Mouse (Mus musculus): ENCODE measurements around the gene Gm1979. TPM values are rescaled to one million over a fixed set of nuclear protein-coding genes. Genes with fewer than 3 reads are reported as not detected.
A peak's percentile ranks its signal among the peaks of the same experiment; 100 is the strongest.
"Not testable (repeated sequence)": the region's sequence is repeated elsewhere in the genome, so short reads cannot be mapped to it uniquely, and the experiment has no call there.

Gene Gm1979
- not detected in 2 replicates for total RNA-seq (2012; rRNA removed)

DNA sequence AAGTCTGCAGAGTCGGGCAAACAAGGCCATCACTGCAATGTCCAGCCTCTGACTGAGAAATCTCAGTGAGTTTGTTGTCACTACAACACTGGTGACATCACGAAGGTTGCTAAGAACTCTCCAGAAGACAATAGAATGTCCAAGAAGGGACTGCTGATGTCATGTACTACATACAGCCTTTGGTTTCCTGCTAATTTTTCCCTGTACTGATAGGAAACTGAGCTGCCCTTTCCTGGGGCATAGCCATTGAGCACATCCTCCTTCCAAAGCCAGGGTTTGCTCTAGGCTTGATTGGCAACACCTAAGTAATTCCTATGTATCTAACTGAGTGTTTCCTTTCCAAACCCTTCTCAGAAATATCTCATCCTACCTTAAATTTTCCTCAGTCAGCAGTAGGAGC, at the start of gene Gm1979:
Gene Gm1979 (minus strand): TSS at position 101 of the 400 bp plus-strand sequence.
- in situ Hi-C loops (cut with MboI; ENCODE audit: low sequenced_read_pairs in 2 of 2, unreplicated experiment in 2 of 2); H3K9ac ChIP-seq (ENCODE audit: insufficient read depth, low read depth, low read length, poor library complexity, severe bottlenecking); H3K9me3 ChIP-seq (ENCODE audit: control insufficient read depth, insufficient read depth, low read depth, low read length); H3K27ac ChIP-seq (ENCODE audit: insufficient read depth, low read depth, low read length, poor library complexity, severe bottlenecking); H3K36me3 ChIP-seq (ENCODE audit: control insufficient read depth, insufficient read depth, low read length, poor library complexity, severe bottlenecking); H3K4me1 ChIP-seq (ENCODE audit: control insufficient read depth in 2 of 2, insufficient read depth in 2 of 2, low read length in 2 of 2, poor library complexity in 1 of 2); H3K4me3 ChIP-seq (ENCODE audit: insufficient read depth in 1 of 2, low read depth in 1 of 2, low read length in 2 of 2, poor library complexity in 1 of 2, severe bottlenecking in 1 of 2); DNase-seq (ENCODE audit: low read depth, low spot score): not testable (repeated sequence)

DNA sequence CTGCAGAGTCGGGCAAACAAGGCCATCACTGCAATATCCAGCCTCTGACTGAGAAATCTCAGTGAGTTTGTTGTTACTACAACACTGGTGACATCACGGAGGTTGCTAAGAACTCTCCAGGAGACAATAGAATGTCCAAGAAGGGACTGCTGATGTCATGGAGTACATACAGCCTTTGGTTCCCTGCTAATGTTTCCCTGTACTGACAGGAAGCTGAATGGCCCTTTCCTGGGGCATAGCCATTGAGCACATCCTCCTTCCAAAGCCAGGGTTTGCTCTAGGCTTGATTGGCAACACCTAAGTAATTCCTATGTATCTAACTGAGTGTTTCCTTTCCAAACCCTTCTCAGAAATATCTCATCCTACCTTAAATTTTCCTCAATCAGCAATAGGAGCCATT, 34.9 kb upstream of the Gm1979 start, which contains the start of gene Speer4a:
Gene Speer4a (minus strand): TSS at position 101 of the 400 bp plus-strand sequence.
- H3K27ac ChIP-seq (ENCODE audit: insufficient read depth, low read depth, low read length, poor library complexity, severe bottlenecking); H3K36me3 ChIP-seq (ENCODE audit: control insufficient read depth, insufficient read depth, low read length, poor library complexity, severe bottlenecking); H3K9me3 ChIP-seq (ENCODE audit: control insufficient read depth, insufficient read depth, low read depth, low read length); DNase-seq (ENCODE audit: low read depth, low spot score); in situ Hi-C loops (cut with MboI; ENCODE audit: low sequenced_read_pairs in 2 of 2, unreplicated experiment in 2 of 2); H3K4me3 ChIP-seq (ENCODE audit: insufficient read depth in 1 of 2, low read depth in 1 of 2, low read length in 2 of 2, poor library complexity in 1 of 2, severe bottlenecking in 1 of 2); H3K9ac ChIP-seq (ENCODE audit: insufficient read depth, low read depth, low read length, poor library complexity, severe bottlenecking); H3K4me1 ChIP-seq (ENCODE audit: control insufficient read depth in 2 of 2, insufficient read depth in 2 of 2, low read length in 2 of 2, poor library complexity in 1 of 2): not testable (repeated sequence)

DNA sequence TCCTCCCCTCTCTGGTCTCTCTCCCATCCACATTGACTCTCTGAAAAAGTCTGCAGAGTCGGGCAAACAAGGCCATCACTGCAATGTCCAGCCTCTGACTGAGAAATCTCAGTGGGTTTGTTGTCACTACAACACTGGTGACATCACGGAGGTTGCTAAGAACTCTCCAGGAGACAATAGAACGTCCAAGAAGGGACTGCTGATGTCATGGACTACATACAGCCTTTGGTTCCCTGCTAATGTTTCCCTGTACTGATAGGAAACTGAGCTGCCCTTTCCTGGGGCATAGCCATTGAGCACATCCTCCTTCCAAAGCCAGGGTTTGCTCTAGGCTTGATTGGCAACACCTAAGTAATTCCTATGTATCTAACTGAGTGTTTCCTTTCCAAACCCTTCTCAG, 18.2 kb upstream of the Gm1979 start, which contains the start of gene Gm5862:
Gene Gm5862 (minus strand): TSS at position 101 of the 400 bp plus-strand sequence.
- in situ Hi-C loops (cut with MboI; ENCODE audit: low sequenced_read_pairs in 2 of 2, unreplicated experiment in 2 of 2); H3K9me3 ChIP-seq (ENCODE audit: control insufficient read depth, insufficient read depth, low read depth, low read length); DNase-seq (ENCODE audit: low read depth, low spot score); H3K4me3 ChIP-seq (ENCODE audit: insufficient read depth in 1 of 2, low read depth in 1 of 2, low read length in 2 of 2, poor library complexity in 1 of 2, severe bottlenecking in 1 of 2); H3K36me3 ChIP-seq (ENCODE audit: control insufficient read depth, insufficient read depth, low read length, poor library complexity, severe bottlenecking); H3K27ac ChIP-seq (ENCODE audit: insufficient read depth, low read depth, low read length, poor library complexity, severe bottlenecking); H3K4me1 ChIP-seq (ENCODE audit: control insufficient read depth in 2 of 2, insufficient read depth in 2 of 2, low read length in 2 of 2, poor library complexity in 1 of 2); H3K9ac ChIP-seq (ENCODE audit: insufficient read depth, low read depth, low read length, poor library complexity, severe bottlenecking): not testable (repeated sequence)

DNA sequence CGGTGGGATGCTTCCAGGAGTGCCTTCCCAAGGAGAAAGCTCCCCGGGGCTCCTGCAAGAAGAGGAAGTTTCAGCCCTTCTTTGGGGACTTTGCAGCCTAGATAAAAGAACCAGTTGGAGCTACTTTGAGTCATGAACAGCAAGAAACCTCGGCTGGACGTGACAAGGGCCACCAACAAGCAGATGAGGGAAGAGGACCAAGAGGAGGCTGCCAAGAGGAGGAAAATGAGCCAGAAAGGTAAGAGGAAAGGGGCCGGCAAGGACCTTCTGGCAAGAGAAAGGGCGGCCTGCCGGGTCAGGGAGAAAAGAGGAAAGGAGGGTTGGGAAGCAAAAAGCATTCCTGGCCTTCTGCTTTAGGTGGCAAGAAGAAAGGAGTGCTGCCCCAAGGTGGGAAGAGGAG, 3.1 kb upstream of the Gm1979 start:
- in situ Hi-C loops (cut with MboI; ENCODE audit: low sequenced_read_pairs in 2 of 2, unreplicated experiment in 2 of 2); H3K9me3 ChIP-seq (ENCODE audit: control insufficient read depth, insufficient read depth, low read depth, low read length); DNase-seq (ENCODE audit: low read depth, low spot score); H3K27ac ChIP-seq (ENCODE audit: insufficient read depth, low read depth, low read length, poor library complexity, severe bottlenecking); H3K9ac ChIP-seq (ENCODE audit: insufficient read depth, low read depth, low read length, poor library complexity, severe bottlenecking); H3K36me3 ChIP-seq (ENCODE audit: control insufficient read depth, insufficient read depth, low read length, poor library complexity, severe bottlenecking); H3K4me1 ChIP-seq (ENCODE audit: control insufficient read depth in 2 of 2, insufficient read depth in 2 of 2, low read length in 2 of 2, poor library complexity in 1 of 2): not testable (repeated sequence)
- peak overlapping the region; percentile 32 to 40; a peak in 2 of 4 replicates for H3K4me3 ChIP-seq (ENCODE audit: insufficient read depth in 1 of 2, low read depth in 1 of 2, low read length in 2 of 2, poor library complexity in 1 of 2, severe bottlenecking in 1 of 2)

DNA sequence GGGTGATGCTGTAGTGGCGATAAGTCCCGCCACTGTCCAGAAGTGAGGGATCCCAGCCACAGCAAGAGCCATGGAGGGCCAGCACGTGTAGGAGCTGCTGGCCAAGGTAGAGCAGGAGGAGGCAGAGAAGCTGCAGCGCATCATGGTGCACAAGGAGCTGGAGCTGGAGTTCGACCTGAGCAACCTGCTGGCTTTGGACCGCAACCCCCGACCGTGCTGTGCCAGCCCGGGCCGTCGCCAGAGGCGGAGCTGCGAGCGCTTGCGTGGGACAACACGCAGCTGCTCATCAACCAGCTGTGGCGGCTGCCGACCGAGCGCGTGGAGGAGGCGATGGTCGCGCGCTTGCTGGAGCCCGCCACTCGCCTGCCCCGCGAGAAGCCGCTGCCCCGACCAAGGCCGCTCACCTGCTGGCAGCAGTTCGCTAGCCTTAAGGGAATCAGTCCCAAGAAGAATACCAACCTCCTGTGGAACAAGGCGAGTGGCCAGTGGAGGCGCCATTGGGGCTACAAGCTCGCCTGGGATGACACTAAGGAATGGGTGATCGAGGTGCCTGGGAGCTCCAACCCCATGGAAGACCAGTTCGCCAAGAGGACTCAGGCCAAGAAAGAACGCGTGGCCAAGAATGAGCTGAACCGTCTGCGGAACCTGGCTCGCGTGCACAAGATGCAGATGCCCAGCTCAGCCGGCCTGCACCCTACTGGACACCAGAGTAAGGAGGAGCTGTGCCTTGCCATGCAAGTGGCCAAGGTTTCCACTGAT, 2.5 kb upstream of the Gm1979 start:
- peak; percentile 78 for DNase-seq (ENCODE audit: low read depth, low spot score)
- 0 out of 2 replicates have a peak, but pooled peaks have one; percentile 29 for TF ChIP-seq CHD2 (IDR thresholded peaks at IDR 0.05; ENCODE audit: low read depth, low read length)
- TF ChIP-seq ZC3H11A (IDR thresholded peaks at IDR 0.05; ENCODE audit: borderline replicate concordance, low read depth, low read length) = peak; percentile 18; the same call in 1 of the 2 replicates
- TF ChIP-seq HCFC1 (IDR thresholded peaks at IDR 0.05; ENCODE audit: borderline replicate concordance, insufficient read depth, low read length) = 0 out of 2 replicates have a peak, but pooled peaks have one; percentile 59
- H3K36me3 ChIP-seq (ENCODE audit: control insufficient read depth, insufficient read depth, low read length, poor library complexity, severe bottlenecking); in situ Hi-C loops (cut with MboI; ENCODE audit: low sequenced_read_pairs in 2 of 2, unreplicated experiment in 2 of 2); H3K9me3 ChIP-seq (ENCODE audit: control insufficient read depth, insufficient read depth, low read depth, low read length); H3K27ac ChIP-seq (ENCODE audit: insufficient read depth, low read depth, low read length, poor library complexity, severe bottlenecking); H3K4me1 ChIP-seq (ENCODE audit: control insufficient read depth in 2 of 2, insufficient read depth in 2 of 2, low read length in 2 of 2, poor library complexity in 1 of 2): not testable (repeated sequence)
- Histone ChIP-seq H3K9ac (ENCODE audit: insufficient read depth, low read depth, low read length, poor library complexity, severe bottlenecking) (0 out of 2 replicates have a peak overlapping the region, but pooled peaks have one; percentile 0), H3K4me3 (ENCODE audit: insufficient read depth in 1 of 2, low read depth in 1 of 2, low read length in 2 of 2, poor library complexity in 1 of 2, severe bottlenecking in 1 of 2) (peak overlapping the region; percentile 32 to 40)

DNA sequence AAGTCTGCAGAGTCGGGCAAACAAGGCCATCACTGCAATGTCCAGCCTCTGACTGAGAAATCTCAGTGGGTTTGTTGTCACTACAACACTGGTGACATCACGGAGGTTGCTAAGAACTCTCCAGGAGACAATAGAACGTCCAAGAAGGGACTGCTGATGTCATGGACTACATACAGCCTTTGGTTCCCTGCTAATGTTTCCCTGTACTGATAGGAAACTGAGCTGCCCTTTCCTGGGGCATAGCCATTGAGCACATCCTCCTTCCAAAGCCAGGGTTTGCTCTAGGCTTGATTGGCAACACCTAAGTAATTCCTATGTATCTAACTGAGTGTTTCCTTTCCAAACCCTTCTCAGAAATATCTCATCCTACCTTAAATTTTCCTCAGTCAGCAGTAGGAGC, 16.0 kb downstream of the Gm1979 start, which contains the start of gene Gm21698:
Gene Gm21698 (minus strand): TSS at position 101 of the 400 bp plus-strand sequence.
- not testable (repeated sequence) for DNase-seq (ENCODE audit: low read depth, low spot score)

DNA sequence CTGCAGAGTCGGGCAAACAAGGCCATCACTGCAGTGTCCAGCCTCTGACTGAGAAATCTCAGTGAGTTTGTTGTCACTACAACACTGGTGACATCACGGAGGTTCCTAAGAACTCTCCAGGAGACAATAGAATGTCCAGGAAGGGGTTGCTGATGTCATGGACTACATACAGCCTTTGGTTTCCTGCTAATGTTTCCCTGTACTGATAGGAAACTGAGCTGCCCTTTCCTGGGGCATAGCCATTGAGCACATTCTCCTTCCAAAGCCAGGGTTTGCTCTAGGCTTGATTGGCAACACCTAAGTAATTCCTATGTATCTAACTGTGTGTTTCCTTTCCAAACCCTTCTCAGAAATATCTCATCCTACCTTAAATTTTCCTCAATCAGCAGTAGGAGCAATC, 32.0 kb downstream of the Gm1979 start, which contains the start of gene Gm21680:
Gene Gm21680 (minus strand): TSS at position 101 of the 400 bp plus-strand sequence.
- H3K4me1 ChIP-seq (ENCODE audit: control insufficient read depth in 2 of 2, insufficient read depth in 2 of 2, low read length in 2 of 2, poor library complexity in 1 of 2); in situ Hi-C loops (cut with MboI; ENCODE audit: low sequenced_read_pairs in 2 of 2, unreplicated experiment in 2 of 2); DNase-seq (ENCODE audit: low read depth, low spot score): not testable (repeated sequence)

More for the DNA sequence above, 16.0 kb downstream of the Gm1979 start, which contains the start of gene Gm21698:
- H3K27ac ChIP-seq (ENCODE audit: insufficient read depth, low read depth, low read length, poor library complexity, severe bottlenecking); H3K4me3 ChIP-seq (ENCODE audit: insufficient read depth in 1 of 2, low read depth in 1 of 2, low read length in 2 of 2, poor library complexity in 1 of 2, severe bottlenecking in 1 of 2); H3K9me3 ChIP-seq (ENCODE audit: control insufficient read depth, insufficient read depth, low read depth, low read length); in situ Hi-C loops (cut with MboI; ENCODE audit: low sequenced_read_pairs in 2 of 2, unreplicated experiment in 2 of 2); H3K4me1 ChIP-seq (ENCODE audit: control insufficient read depth in 2 of 2, insufficient read depth in 2 of 2, low read length in 2 of 2, poor library complexity in 1 of 2); H3K9ac ChIP-seq (ENCODE audit: insufficient read depth, low read depth, low read length, poor library complexity, severe bottlenecking); H3K36me3 ChIP-seq (ENCODE audit: control insufficient read depth, insufficient read depth, low read length, poor library complexity, severe bottlenecking): not testable (repeated sequence)

More for the DNA sequence above, 32.0 kb downstream of the Gm1979 start, which contains the start of gene Gm21680:
- H3K36me3 ChIP-seq (ENCODE audit: control insufficient read depth, insufficient read depth, low read length, poor library complexity, severe bottlenecking); H3K27ac ChIP-seq (ENCODE audit: insufficient read depth, low read depth, low read length, poor library complexity, severe bottlenecking); H3K4me3 ChIP-seq (ENCODE audit: insufficient read depth in 1 of 2, low read depth in 1 of 2, low read length in 2 of 2, poor library complexity in 1 of 2, severe bottlenecking in 1 of 2); H3K9ac ChIP-seq (ENCODE audit: insufficient read depth, low read depth, low read length, poor library complexity, severe bottlenecking); H3K9me3 ChIP-seq (ENCODE audit: control insufficient read depth, insufficient read depth, low read depth, low read length): not testable (repeated sequence)
